8 mouse cellular contexts compared by ENCODE assay signal in the genomic region with DNA sequence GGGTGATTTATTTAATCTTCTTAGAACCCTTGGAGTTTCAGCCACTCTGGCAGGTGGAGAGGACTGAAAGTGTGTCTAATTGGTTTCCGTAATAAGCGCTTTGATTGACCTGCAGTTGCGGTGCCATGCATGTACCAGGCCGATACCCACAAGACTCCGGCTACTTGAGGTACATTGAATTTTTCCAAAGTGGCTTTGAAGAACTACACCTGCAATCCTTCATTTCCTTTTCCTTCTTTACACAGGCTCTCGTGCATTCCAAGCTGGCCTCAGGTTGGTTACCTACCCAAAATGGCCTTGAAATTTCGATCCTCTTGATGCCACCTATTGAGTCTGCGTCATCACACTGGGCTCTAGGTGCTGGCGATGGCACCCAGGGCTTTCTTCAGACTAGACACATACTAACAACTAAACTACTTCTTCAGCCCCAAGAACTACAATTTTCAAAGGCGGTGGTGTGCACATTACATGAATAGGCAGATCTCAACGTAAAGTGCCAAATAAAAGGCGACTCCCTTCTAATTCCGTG. TPM values are rescaled to one million over a fixed set of nuclear protein-coding genes. Genes with fewer than 3 reads are reported as not detected.
DNase-seq lines count a peak whose midpoint lies in the region; ATAC-seq and TF ChIP-seq lines count a peak whose summit lies in the region.

No protein-coding gene starts in this region.

- 44% methylated on average over 13 of the region's 13 CpGs for WGBS in kidney, adult 2 months
- WGBS in hindbrain, postnatal 0 days: 42% methylated on average over 13 of the region's 13 CpGs
- WGBS in midbrain, embryonic 10.5 days: 54% methylated on average over 13 of the region's 13 CpGs

- H3K27ac ChIP-seq in kidney, adult 2 months (ENCODE audit: insufficient read depth, low read depth, low read length): peak overlapping the region; percentile 82
- peak overlapping the region; percentile 88 for H3K27ac ChIP-seq in cortical plate, adult 2 months (ENCODE audit: insufficient read depth, low read length)
- H3K27ac ChIP-seq in hindbrain, postnatal 0 days: peak overlapping the region; percentile 100
- H3K27ac ChIP-seq in midbrain, embryonic 10.5 days (replicated peaks): peak overlapping the region; percentile 99

- no peak for TF ChIP-seq CTCF in kidney, adult 2 months (conservative IDR thresholded peaks at IDR 0.05; ENCODE audit: insufficient read depth, insufficient read length, low read depth, low read length)
- no peak for TF ChIP-seq CTCF in cortical plate, adult 2 months (IDR thresholded peaks at IDR 0.05; ENCODE audit: extremely low read depth, insufficient read depth, low read length)
- TF ChIP-seq CTCF in hindbrain, postnatal 0 days (IDR thresholded peaks at IDR 0.05; ENCODE audit: low read depth): no peak

- no peaks in the 10 kb centered on the region for H3K27me3 ChIP-seq in kidney, adult 2 months (replicated peaks; ENCODE audit: control insufficient read depth, insufficient read depth, low read length)
- no peaks in the 10 kb centered on the region for H3K27me3 ChIP-seq in hindbrain, postnatal 0 days (ENCODE audit: insufficient read depth, low read length)
- H3K27me3 ChIP-seq in midbrain, embryonic 10.5 days (ENCODE audit: low read depth, poor library complexity, severe bottlenecking): no peaks in the 10 kb centered on the region

- no peak for DNase-seq in kidney, adult 2 months
- DNase-seq in kidney, postnatal 4 days: no peak
- DNase-seq in hindbrain, postnatal 0 days (ENCODE audit: low spot score): no peak
- DNase-seq in midbrain, embryonic 10.5 days (ENCODE audit: low spot score): no peak
- no peak for DNase-seq in thymus, postnatal 0 days (ENCODE audit: low spot score)
- DNase-seq in testis, postnatal 14 days (ENCODE audit: low spot score): no peak
- DNase-seq in left cerebral cortex, postnatal 4 days: no peak

- H3K4me1 ChIP-seq in kidney, adult 2 months (ENCODE audit: control insufficient read depth, insufficient read depth, low read length): peaks cover 8% of the 10 kb centered on the region; the same call in 1 of the 2 replicates
- peaks cover 7% of the 10 kb centered on the region for H3K4me1 ChIP-seq in cortical plate, adult 2 months (ENCODE audit: control insufficient read depth, insufficient read depth, low read length)
- H3K4me1 ChIP-seq in hindbrain, postnatal 0 days (ENCODE audit: insufficient read depth, low read length): peaks cover 11% of the 10 kb centered on the region
- peaks cover 33% of the 10 kb centered on the region for H3K4me1 ChIP-seq in midbrain, embryonic 10.5 days

- no peaks in the 10 kb centered on the region for H3K36me3 ChIP-seq in kidney, adult 2 months (ENCODE audit: control insufficient read depth, insufficient read depth, low read length)
- H3K36me3 ChIP-seq in hindbrain, postnatal 0 days (ENCODE audit: insufficient read depth, low read length): 0 out of 2 replicates have a peak, but pooled peaks cover 2% of the 10 kb centered on the region
- H3K36me3 ChIP-seq in midbrain, embryonic 10.5 days: peaks cover 20% of the 10 kb centered on the region

- no peak for TF ChIP-seq POLR2A in kidney, adult 2 months (IDR thresholded peaks at IDR 0.05; ENCODE audit: low read depth, low read length)
- no peak for TF ChIP-seq POLR2A in cortical plate, adult 2 months (IDR thresholded peaks at IDR 0.05; ENCODE audit: extremely low read depth, insufficient read depth, low read length)

- ATAC-seq in hindbrain, postnatal 0 days: no peak

- intact Hi-C loops in left cerebral cortex, postnatal 4 days (cut with DNase I): no loop called here

- H3K9me3 ChIP-seq in hindbrain, postnatal 0 days (ENCODE audit: low read length): no peaks in the 10 kb centered on the region
- no peaks in the 10 kb centered on the region for H3K9me3 ChIP-seq in midbrain, embryonic 10.5 days (replicated peaks)

- H3K9ac ChIP-seq in hindbrain, postnatal 0 days (replicated peaks; ENCODE audit: low read length): peak overlapping the region; percentile 98

- H3K4me3 ChIP-seq in kidney, adult 2 months (ENCODE audit: insufficient read depth, low read depth, low read length): peak overlapping the region; percentile 95
- H3K4me3 ChIP-seq in cortical plate, adult 2 months (ENCODE audit: insufficient read depth, low read length): peak overlapping the region; percentile 69
- peak overlapping the region; percentile 89 for H3K4me3 ChIP-seq in hindbrain, postnatal 0 days (ENCODE audit: low read length)
- peak overlapping the region; percentile 87 for H3K4me3 ChIP-seq in midbrain, embryonic 10.5 days

- H3K4me2 ChIP-seq in hindbrain, postnatal 0 days (ENCODE audit: low read depth, low read length): peak overlapping the region; percentile 87

RNA-seq across cellular contexts. Expression of a gene that starts 0.4 kb away (rescaled TPM):
- 53.1 and 59.5 TPM in 2 replicates for polyA plus RNA-seq in kidney, adult 2 months (2012; rRNA removed)
- 156 and 165 TPM in 2 replicates for polyA plus RNA-seq in cortical plate, adult 2 months (2012; rRNA removed)
- 119 and 140 TPM in 2 replicates for total RNA-seq in hindbrain, postnatal 0 days (2014; rRNA removed)
- polyA plus RNA-seq in hindbrain, postnatal 0 days (2015; fragmentation: Nextera tagmentation; extraction: Ambion mirVana): 174 and 186 TPM in 2 replicates
- polyA plus RNA-seq in midbrain, embryonic 10.5 days (2016; fragmentation: Nextera tagmentation; extraction: Ambion mirVana): 153 and 178 TPM in 2 replicates
- 155 and 173 TPM in 2 replicates for polyA plus RNA-seq in thymus, postnatal 0 days (2015; fragmentation: Nextera tagmentation; extraction: Ambion mirVana)
- total RNA-seq in left cerebral cortex, postnatal 4 days (2021): 100 to 1,000 TPM; 197 to 205 TPM

RNA-seq across cellular contexts. Expression of a gene that starts 34.5 kb away (rescaled TPM):
- polyA plus RNA-seq in kidney, adult 2 months (2012; rRNA removed): 0.23 and 0.29 TPM in 2 replicates
- 89.7 and 93.2 TPM in 2 replicates for polyA plus RNA-seq in cortical plate, adult 2 months (2012; rRNA removed)
- 25.4 and 45.8 TPM in 2 replicates for total RNA-seq in hindbrain, postnatal 0 days (2014; rRNA removed)
- 13.4 and 14.7 TPM in 2 replicates for polyA plus RNA-seq in hindbrain, postnatal 0 days (2015; fragmentation: Nextera tagmentation; extraction: Ambion mirVana)
- 0.83 and 1.3 TPM in 2 replicates for polyA plus RNA-seq in midbrain, embryonic 10.5 days (2016; fragmentation: Nextera tagmentation; extraction: Ambion mirVana)
- polyA plus RNA-seq in thymus, postnatal 0 days (2015; fragmentation: Nextera tagmentation; extraction: Ambion mirVana): 0.61 and 0.66 TPM in 2 replicates
- total RNA-seq in left cerebral cortex, postnatal 4 days (2021): 10 to 100 TPM; 17.1 to 18.2 TPM

RNA-seq across cellular contexts. Expression of a gene that starts 34.5 kb away (rescaled TPM):
- 0.48 and 0.64 TPM in 2 replicates for polyA plus RNA-seq in kidney, adult 2 months (2012; rRNA removed)
- polyA plus RNA-seq in cortical plate, adult 2 months (2012; rRNA removed): 28.7 and 29.2 TPM in 2 replicates
- 4.1 and 6.0 TPM in 2 replicates for total RNA-seq in hindbrain, postnatal 0 days (2014; rRNA removed)
- polyA plus RNA-seq in hindbrain, postnatal 0 days (2015; fragmentation: Nextera tagmentation; extraction: Ambion mirVana): 5.1 and 5.3 TPM in 2 replicates
- polyA plus RNA-seq in midbrain, embryonic 10.5 days (2016; fragmentation: Nextera tagmentation; extraction: Ambion mirVana): 0.53 and 0.55 TPM in 2 replicates
- polyA plus RNA-seq in thymus, postnatal 0 days (2015; fragmentation: Nextera tagmentation; extraction: Ambion mirVana): 0.60 and 0.78 TPM in 2 replicates
- 1 to 10 TPM; 8.5 to 9.3 TPM for total RNA-seq in left cerebral cortex, postnatal 4 days (2021)
